In genomic region chr6:48048426-48049272, GRCm38 (mm10) we compare ENCODE assay signal across 7 mouse cellular contexts. TPM values are rescaled to one million over a fixed set of nuclear protein-coding genes. Genes with fewer than 3 reads are reported as not detected.
DNase-seq lines count a peak whose midpoint lies in the region; ATAC-seq and TF ChIP-seq lines count a peak whose summit lies in the region.

Gene Zfp777, minus strand, starts transcription at chr6:48048911.

- H3K27ac ChIP-seq in embryonic facial prominence, embryonic 11.5 days (replicated peaks; ENCODE audit: low read depth, low read length), result peak within 1 kb of the TSS; percentile 78
- peak within 1 kb of the TSS; percentile 92 for H3K27ac ChIP-seq in limb, embryonic 12.5 days
- H3K27ac ChIP-seq in midbrain, embryonic 15.5 days, result peak within 1 kb of the TSS; percentile 90
- peak within 1 kb of the TSS; percentile 26 for H3K27ac ChIP-seq in spleen, adult 2 months (ENCODE audit: insufficient read depth, low read length)

- no peaks in the 10 kb centered on the region for H3K36me3 ChIP-seq in embryonic facial prominence, embryonic 11.5 days (replicated peaks; ENCODE audit: control insufficient read depth, insufficient read depth, low read depth, low read length)
- H3K36me3 ChIP-seq in limb, embryonic 12.5 days, result peaks cover 15% of the 10 kb centered on the region
- H3K36me3 ChIP-seq in midbrain, embryonic 15.5 days (replicated peaks), result no peaks in the 10 kb centered on the region; the same call in 1 of the 2 replicates
- peaks cover 6% of the 10 kb centered on the region for H3K36me3 ChIP-seq in spleen, adult 2 months (ENCODE audit: control insufficient read depth, insufficient read depth, low read length)

- H3K27me3 ChIP-seq in embryonic facial prominence, embryonic 11.5 days (ENCODE audit: control insufficient read depth, insufficient read depth, low read length), result no peaks in the 10 kb centered on the region
- H3K27me3 ChIP-seq in limb, embryonic 12.5 days, result no peaks in the 10 kb centered on the region
- no peaks in the 10 kb centered on the region for H3K27me3 ChIP-seq in midbrain, embryonic 15.5 days (replicated peaks)
- no peaks in the 10 kb centered on the region for H3K27me3 ChIP-seq in spleen, adult 2 months (ENCODE audit: control insufficient read depth, insufficient read depth, low read length)

- peak; percentile 55 for TF ChIP-seq CTCF in spleen, adult 2 months (IDR thresholded peaks at IDR 0.05; ENCODE audit: extremely low read depth, insufficient read depth, insufficient read length, insufficient replicate concordance)

- H3K4me2 ChIP-seq in embryonic facial prominence, embryonic 11.5 days (ENCODE audit: low read depth, low read length), result peak within 1 kb of the TSS; percentile 79
- H3K4me2 ChIP-seq in limb, embryonic 12.5 days, result peak within 1 kb of the TSS; percentile 86
- peak within 1 kb of the TSS; percentile 87 for H3K4me2 ChIP-seq in midbrain, embryonic 15.5 days

- peak within 1 kb of the TSS; percentile 79 for H3K4me3 ChIP-seq in embryonic facial prominence, embryonic 11.5 days (ENCODE audit: low read depth, low read length)
- H3K4me3 ChIP-seq in limb, embryonic 12.5 days (replicated peaks), result peak within 1 kb of the TSS; percentile 85
- H3K4me3 ChIP-seq in midbrain, embryonic 15.5 days, result peak within 1 kb of the TSS; percentile 88
- H3K4me3 ChIP-seq in spleen, adult 2 months (ENCODE audit: extremely low read depth, insufficient read depth, insufficient read length), result peak within 1 kb of the TSS; percentile 61

- H3K9ac ChIP-seq in embryonic facial prominence, embryonic 11.5 days (replicated peaks; ENCODE audit: low read length), result peak within 1 kb of the TSS; percentile 92
- peak within 1 kb of the TSS; percentile 84 for H3K9ac ChIP-seq in limb, embryonic 12.5 days (replicated peaks)
- peak within 1 kb of the TSS; percentile 85 for H3K9ac ChIP-seq in midbrain, embryonic 15.5 days

- DNase-seq in adrenal gland, postnatal 25 days, result peak; percentile 84
- peak; percentile 83 for DNase-seq in embryonic facial prominence, embryonic 11.5 days (ENCODE audit: low spot score)
- peak; percentile 86 for DNase-seq in kidney, adult 11 months
- DNase-seq in spleen, adult 2 months (ENCODE audit: low read depth in 1 of 2, low spot score in 2 of 2), result peak; percentile 60 to 76

- no peak; the same call in 1 of the 2 replicates for TF ChIP-seq POLR2A in spleen, adult 2 months (IDR thresholded peaks at IDR 0.05; ENCODE audit: low read depth, low read length)

- WGBS in embryonic facial prominence, embryonic 11.5 days, result 1% methylated on average over 56 of the region's 82 CpGs
- WGBS in limb, embryonic 12.5 days, result 1% methylated on average over 69 of the region's 82 CpGs
- 1% methylated on average over 81 of the region's 82 CpGs for WGBS in midbrain, embryonic 15.5 days
- 3% methylated on average over 82 of the region's 82 CpGs for WGBS in spleen, adult 2 months

- H3K9me3 ChIP-seq in embryonic facial prominence, embryonic 11.5 days (replicated peaks; ENCODE audit: control insufficient read depth, low read length), result no peaks in the 10 kb centered on the region
- H3K9me3 ChIP-seq in limb, embryonic 12.5 days, result no peaks in the 10 kb centered on the region
- H3K9me3 ChIP-seq in midbrain, embryonic 15.5 days, result no peaks in the 10 kb centered on the region

- no peaks in the 10 kb centered on the region for H3K4me1 ChIP-seq in embryonic facial prominence, embryonic 11.5 days (ENCODE audit: control insufficient read depth, insufficient read depth, low read length)
- peaks cover 9% of the 10 kb centered on the region for H3K4me1 ChIP-seq in limb, embryonic 12.5 days (replicated peaks)
- H3K4me1 ChIP-seq in midbrain, embryonic 15.5 days, result peaks cover 22% of the 10 kb centered on the region
- peaks cover 11% of the 10 kb centered on the region for H3K4me1 ChIP-seq in spleen, adult 2 months (ENCODE audit: control insufficient read depth, insufficient read depth, insufficient read length)

- ATAC-seq in embryonic facial prominence, embryonic 11.5 days (replicated peaks; ENCODE audit: insufficient number of reproducible peaks, low FRiP score, low TSS enrichment, low read depth), result peak; percentile 85
- peak; percentile 61 for ATAC-seq in granulocyte monocyte progenitor cell, adult 5-6 weeks (replicated peaks; ENCODE audit: poor library complexity, severe bottlenecking)
- peak; percentile 80 for ATAC-seq in limb, embryonic 12.5 days (ENCODE audit: insufficient number of reproducible peaks, insufficient read depth, low FRiP score, low TSS enrichment, low read depth)
- peak; percentile 92 for ATAC-seq in midbrain, embryonic 15.5 days (replicated peaks)

RNA-seq across cellular contexts. Expression of gene Zfp777, which starts in this region (rescaled TPM):
- total RNA-seq in adrenal gland, postnatal 25 days (2021), result 27.1 and 28.2 TPM in 2 replicates
- polyA plus RNA-seq in embryonic facial prominence, embryonic 11.5 days (2014; fragmentation: Nextera tagmentation; extraction: Ambion mirVana), result 7.7 and 7.8 TPM in 2 replicates
- 22.2 and 22.8 TPM in 2 replicates for total RNA-seq in granulocyte monocyte progenitor cell, adult 5-6 weeks (2014; fragmentation: Nextera tagmentation)
- total RNA-seq in granulocyte monocyte progenitor cell, adult 5-6 weeks (2017), result 37.6 and 40.1 TPM in 2 replicates
- polyA plus RNA-seq in limb, embryonic 12.5 days (2016; fragmentation: Nextera tagmentation; extraction: Ambion mirVana), result 10.3 and 10.8 TPM in 2 replicates
- polyA plus RNA-seq in midbrain, embryonic 15.5 days (2015; fragmentation: Nextera tagmentation; extraction: Ambion mirVana), result 13.9 and 15.1 TPM in 2 replicates
- polyA plus RNA-seq in spleen, adult 2 months (2012; rRNA removed), result 17.1 and 19.2 TPM in 2 replicates

Comparison
In these comparisons a context has a peak if more than half of its experiments do, and no peak if none do; other contexts are left out.
1. Peak in every context shown above with its lines: DNase-seq, ATAC-seq, H3K4me3 ChIP-seq and H3K27ac ChIP-seq.
2. H3K27ac ChIP-seq: peak in every context shown above with its lines; median percentile 92 in limb, embryonic 12.5 days; 90 in midbrain, embryonic 15.5 days; 78 in embryonic facial prominence, embryonic 11.5 days; 26 in spleen, adult 2 months.